Mouse (Mus musculus) layer of hippocampus, postnatal 14 days (tissue): Measurements from ENCODE around the gene Zfp825. TPM values are rescaled to one million over a fixed set of nuclear protein-coding genes. Genes with fewer than 3 reads are reported as not detected.

Experiments used
- total RNA-seq, 2 experiments: library from RNA; stranded (reverse); gene quantifications; 2 replicates each; pipeline ENCODE4 v1.2.3; 2021

The Zfp825 gene
- total RNA-seq, 2 experiments from 2014 or later: 6.2 to 6.3 TPM

Other genes starting within 250 kb of the Zfp825 start
- under 1 TPM; 0.85 to 0.93 TPM for gene Ahrr, start 201.7 kb downstream of the Zfp825 start, total RNA-seq
- gene Pdcd6, start 176.4 kb downstream of the Zfp825 start, total RNA-seq: 10 to 100 TPM; 72.6 to 73.5 TPM
- 100 to 1,000 TPM; 280 to 283 TPM for gene Sdha, start 143.7 kb downstream of the Zfp825 start, total RNA-seq
- gene Ccdc127, start 143.7 kb downstream of the Zfp825 start, total RNA-seq: 10 to 100 TPM; 63.4 to 74.2 TPM
- gene Lrrc14b, start 130.0 kb downstream of the Zfp825 start, total RNA-seq: under 1 TPM in 1 of 2 experiments, not detected in 1; 0.14 TPM
- gene Zfp72, start 103.2 kb downstream of the Zfp825 start, total RNA-seq: 1 to 10 TPM; 3.5 to 5.1 TPM
- 100 to 1,000 TPM; 263 to 269 TPM for gene Ftl1-ps1, start 94.3 kb downstream of the Zfp825 start, total RNA-seq
- gene Erap1, start 145.6 kb upstream of the Zfp825 start, total RNA-seq: 10 to 100 TPM in 1 of 2 experiments, 1 to 10 TPM in 1; 9.1 to 17.2 TPM